Mouse (Mus musculus) cerebellum, adult (tissue): ENCODE results near the gene Cbx8.

Experiments
- ATAC-seq: cut with Nextera tagmentation; 2 replicates; pipeline ENCODE4 v1.9.2; 2017; ENCODE audit warnings: mild to moderate bottlenecking, moderate library complexity, mixed read lengths; ENCODE audit not compliant: insufficient number of reproducible peaks, low FRiP score, low TSS enrichment

The Cbx8 gene

GRCm38 (mm10) chr11:119036447-119036846 is 4.3 kb downstream of the Cbx8 start:
- no peak for ATAC-seq

DNA sequence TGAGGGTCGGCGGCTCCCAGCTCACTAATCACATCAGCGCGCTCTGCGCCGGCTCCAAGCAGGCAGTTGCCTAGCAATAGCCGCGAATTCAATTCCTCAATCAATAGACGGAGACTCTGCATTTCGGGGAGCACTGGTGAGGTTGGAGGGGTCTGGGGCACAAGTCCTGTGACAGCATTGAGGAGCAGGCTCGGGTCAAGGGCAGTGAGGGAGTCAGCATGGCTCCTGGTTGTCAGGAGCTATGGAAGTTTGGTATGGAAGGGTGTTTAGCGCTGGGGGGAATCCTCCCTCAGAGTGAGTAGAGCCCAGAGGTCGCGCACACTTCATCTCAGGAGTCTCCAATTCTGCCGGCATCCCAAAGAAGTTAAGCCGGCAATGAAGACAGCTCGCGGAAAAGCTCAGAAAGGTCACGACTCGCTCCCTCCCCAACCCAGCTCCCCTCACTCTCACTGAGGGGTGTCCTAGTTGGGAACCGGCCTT is 5.0 kb downstream of the Cbx8 start:
- no peak for ATAC-seq

DNA sequence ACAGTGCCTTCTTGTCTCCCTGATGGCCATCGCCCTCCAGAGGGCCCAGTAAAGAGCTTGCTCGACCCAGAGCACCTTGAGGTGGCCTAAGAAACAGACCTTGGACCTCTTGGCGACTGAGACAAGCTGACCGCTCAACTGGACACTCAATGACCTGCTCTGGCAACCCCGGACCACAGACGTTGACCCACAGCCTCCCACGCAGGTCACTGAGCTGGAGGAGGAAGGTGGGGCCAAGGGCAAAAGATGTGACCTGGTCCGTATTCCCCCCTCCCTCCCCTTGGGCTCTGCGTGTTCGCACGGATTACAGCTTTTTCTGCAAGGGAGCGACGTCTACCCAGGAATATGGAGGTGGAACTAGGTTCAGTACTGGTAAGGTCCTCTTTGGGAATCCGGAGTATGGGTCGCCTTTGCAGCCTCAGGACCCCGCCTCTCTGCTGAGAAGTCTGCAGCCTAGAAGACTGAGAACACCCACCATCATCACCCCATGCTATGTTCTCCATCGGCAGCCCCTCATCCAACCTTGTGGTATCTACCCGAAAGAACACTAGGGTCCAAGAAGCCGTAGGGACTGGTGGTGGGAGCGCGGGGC is 5.6 kb downstream of the Cbx8 start:
- ATAC-seq: no peak

- ATAC-seq: no peak
Observed at GRCm38 (mm10) chr11:119034635-119035034, 6.1 kb downstream of the Cbx8 start.

GRCm38 (mm10) chr11:119033874-119034558 is 6.8 kb downstream of the Cbx8 start:
- ATAC-seq: no peak

DNA sequence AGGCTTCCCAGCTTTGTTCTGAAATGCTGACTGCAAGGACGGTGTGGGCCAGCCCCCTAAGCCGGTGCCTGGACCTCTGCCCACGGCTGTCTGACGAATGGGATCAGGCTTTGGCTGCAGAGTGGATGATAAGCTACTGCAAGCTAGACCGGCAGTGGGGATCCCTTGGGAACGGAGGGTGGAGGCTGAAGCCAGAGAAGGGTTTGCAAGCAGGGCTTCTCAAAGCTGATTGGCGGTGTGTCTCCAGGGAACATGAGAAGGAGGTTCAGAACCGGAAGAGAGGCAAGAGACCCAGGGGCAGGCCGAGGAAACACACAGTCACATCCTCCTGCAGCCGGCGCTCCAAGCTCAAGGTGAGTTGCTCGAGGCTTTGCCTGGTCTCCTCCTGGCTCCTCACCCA is 14.6 kb downstream of the Cbx8 start:
- no peak for ATAC-seq

DNA sequence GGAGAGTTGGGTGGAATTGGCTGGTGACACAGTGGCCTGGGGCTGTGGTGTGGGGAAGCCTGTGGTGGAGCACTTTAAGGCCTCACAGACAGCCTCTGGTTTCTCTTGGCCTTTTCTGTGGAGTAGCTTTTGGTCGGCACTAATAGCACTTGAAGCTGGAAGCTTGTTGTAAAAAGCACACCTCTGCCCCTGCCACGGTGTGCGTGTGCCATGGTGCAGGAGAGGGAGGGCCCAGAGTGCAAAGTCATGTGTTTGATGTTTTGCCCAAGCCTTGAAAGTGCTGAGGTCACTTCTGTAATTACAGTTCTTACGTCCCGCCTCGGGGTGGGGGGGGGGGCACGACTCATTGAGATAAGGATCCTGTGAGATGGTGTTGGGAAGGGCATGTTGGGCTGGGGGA is 16.5 kb downstream of the Cbx8 start:
- ATAC-seq: no peak

- ATAC-seq: peak; percentile 17; the same call in 1 of the 2 replicates
Observed at GRCm38 (mm10) chr11:119023616-119023980, 17.2 kb downstream of the Cbx8 start.

DNA sequence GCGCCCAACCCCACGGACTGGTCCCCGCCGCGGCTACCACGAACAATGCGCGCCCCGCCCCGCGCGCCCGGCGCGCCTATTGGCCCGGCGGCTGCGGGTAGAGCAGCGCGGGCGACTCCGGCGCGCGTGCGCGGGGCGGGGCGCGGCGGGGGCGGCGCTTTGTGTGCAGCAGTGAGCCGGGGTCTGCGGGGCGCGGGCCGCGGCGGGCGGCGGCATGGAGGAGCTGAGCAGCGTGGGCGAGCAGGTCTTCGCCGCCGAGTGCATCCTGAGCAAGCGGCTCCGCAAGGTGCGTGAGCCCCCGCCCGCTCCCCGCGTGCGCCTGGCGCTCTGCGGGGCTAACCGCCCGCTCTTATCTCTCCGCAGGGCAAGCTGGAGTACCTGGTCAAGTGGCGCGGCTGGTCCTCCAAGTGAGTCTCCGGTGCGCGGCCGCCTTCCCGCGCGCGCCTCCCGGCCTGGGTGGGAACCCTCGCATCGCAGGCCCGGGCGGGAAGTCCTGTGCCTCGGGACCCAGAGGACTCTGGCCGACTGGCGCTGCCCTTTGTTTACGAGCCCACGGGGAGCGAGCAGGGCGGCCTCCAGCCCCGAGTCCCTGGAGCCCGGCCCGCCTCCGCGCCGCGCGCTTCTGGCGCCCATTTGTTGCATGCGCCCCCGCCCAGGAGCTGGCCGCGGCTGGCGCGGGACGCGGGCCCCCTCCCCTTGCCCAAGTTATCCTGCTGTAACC is 17.7 kb downstream of the Cbx8 start, which contains the start of gene Cbx2:
Gene Cbx2 (plus strand): TSS at position 68 of the 721 bp plus-strand sequence.
- peak; percentile 85; the same call in 1 of the 2 replicates for ATAC-seq

- no peak; the same call in 1 of the 2 replicates for ATAC-seq
Observed at GRCm38 (mm10) chr11:119022068-119022894, 18.5 kb downstream of the Cbx8 start.

DNA sequence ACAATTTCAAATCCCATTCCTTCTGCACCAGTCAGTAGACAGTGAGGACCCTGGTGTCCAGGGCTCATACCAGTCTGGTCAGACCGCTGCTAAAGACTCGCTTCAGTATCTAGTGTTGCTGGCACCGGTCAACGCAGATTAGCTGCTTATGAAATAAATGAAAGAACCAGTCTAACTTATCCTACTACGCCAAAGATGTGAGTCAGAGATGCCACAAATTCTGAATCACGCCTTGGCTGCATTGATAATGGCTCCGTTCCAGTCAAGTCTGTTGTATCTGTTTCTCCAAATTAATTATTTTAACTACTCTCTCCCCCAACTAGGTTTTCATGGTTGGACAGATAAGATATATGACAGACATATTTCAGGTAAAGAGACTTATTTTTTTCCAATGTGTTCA is 19.6 kb downstream of the Cbx8 start:
- ATAC-seq: no peak

DNA sequence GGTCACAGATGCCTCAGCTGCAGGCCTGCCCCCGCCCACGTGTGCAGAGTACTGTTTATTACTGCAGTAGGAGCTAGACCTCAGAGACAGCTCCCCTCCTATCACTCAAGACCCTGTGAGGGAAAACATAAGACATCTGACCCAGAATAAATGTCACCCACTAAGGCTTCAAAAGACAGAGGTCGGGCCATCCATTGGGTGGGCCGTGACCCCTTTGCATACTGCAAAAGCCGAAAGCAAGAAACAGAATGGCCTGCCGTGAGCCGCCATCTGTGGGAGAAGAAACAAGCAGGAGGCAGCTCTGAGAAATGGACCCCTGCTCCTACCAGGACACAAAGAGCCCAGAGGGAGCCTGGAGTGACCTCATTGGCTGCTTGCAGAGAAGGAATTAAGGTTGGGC is 23.3 kb downstream of the Cbx8 start:
- ATAC-seq: no peak

- ATAC-seq: no peak
Observed at GRCm38 (mm10) chr11:119014455-119014854, 26.3 kb downstream of the Cbx8 start.

DNA sequence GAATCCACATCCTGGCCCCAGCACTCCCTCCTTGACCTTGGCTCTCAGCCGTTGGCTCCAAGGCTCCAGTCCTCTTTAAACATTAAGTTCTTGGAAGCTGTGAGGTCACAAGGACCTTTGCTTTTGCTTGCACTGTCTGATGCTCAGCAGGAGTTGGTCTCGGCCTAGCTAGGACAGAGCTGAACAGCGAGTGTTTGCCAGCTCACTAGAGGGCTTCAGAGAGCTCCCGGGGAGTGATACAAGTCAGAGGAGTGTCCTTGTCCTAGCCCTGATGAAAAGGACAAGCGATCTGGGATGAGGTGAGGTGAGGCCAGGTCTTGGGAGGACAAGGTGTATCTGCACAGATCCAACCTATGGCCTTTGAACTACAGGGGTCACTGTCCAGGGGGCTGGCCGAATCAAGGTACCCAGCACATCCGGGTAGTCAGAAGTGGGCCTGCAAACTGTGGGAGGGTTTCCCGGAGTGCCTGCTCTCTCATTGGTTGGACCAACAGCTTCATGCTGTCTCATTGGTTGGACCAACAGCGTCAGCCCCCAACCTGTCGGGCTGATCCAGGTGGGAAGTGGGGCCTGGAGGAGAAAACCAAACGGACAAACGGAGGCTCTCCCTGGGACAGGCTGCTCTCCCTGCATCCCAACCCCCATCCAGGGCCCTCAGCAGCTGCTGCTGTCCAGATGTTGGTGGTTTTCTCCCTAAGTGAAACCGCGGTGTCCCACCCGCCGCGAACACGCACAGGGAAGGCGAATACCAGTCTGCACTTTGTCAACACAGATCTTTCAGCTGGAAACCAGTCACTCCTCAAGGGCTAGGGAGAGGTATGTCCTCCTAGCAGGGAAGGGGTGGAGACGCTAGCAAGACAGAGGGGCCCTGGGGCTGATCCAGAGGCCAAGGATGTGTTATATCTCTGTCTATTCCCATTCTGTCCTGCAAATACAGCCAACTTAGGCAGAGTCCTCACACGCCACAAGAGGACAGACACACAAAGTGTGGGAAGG is 33.0 kb downstream of the Cbx8 start:
- no peak for ATAC-seq

DNA sequence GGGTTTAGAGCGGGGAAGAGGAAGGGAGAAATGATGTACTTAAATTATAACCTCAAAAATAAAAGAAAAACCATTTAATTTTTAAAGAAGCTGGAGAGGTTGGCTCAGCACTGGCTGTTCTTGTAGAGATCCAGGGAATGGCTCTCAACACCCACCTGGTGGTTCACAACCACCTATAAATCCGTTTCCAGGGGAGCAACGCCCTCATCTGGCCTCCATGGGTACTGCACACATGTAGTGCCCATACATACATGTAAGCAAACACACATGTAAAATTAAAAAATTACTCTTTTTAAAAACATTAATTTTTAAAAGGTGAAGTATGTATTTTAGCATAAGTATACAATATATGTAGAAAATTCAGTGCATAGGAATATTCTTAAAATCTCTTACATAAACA is 34.3 kb downstream of the Cbx8 start:
- no peak for ATAC-seq

DNA sequence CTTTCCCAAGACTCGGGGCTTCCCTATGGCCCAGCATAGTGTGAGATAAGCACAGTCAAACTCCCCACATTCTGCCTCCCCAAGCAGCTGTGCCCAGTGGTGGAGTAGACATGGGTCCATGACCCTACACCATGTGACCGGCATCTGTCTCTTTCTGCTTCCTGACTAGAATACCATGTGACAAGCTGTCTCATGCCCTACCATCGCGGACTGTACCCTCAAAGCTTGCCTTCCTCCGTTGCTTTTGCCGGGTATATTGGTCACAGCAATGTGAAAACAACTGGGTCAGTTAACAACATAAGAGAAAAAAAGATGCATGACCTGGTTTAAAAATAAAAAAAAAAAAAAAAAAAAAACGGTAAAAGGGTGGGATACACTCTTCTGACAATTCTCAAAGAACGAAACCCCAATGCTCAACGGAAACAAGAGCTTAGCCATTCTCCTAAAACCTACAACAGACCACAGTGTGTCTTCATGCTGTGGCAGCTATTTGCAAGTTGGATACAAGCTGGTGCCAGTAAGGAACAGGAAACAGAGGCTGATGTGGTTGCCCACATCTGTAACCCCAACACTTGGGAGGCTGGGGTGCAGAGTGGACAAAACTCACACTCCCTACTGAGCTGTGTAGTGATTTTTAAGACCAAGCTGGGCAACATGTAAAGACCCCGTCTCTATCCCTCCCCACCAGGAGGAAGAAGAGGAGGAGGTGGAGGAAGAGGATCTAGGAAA is 35.1 kb downstream of the Cbx8 start:
- ATAC-seq: no peak

DNA sequence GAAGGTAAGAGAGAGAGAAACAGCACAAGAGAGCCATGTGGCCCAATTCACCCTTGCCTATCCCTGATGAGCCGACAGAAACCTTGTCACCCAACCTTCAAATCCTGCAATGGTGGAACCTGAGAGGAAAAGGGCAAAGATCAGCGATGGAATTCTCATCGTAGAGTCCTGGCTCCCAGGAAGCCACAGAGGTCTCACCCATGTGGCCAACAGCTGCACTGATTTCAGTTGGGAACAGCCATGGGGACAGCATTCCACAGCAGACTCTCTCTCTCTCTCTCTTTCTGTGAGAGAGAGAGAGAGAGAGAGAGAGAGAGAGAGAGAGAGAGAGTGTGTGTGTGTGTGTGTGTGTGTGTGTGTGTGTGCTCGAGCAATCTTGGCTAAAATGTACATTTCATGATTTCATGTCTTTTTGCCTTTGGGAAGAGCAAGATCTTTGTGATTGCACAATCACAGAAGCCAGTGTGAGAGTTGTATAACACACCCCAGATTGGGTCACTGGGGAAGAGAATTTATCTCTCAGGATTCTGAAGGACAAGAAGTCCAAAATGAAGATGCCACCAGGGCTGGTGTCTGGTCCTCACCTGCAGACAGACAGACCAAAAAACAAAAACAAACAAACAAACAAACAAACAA is 39.2 kb downstream of the Cbx8 start:
- ATAC-seq: no peak

DNA sequence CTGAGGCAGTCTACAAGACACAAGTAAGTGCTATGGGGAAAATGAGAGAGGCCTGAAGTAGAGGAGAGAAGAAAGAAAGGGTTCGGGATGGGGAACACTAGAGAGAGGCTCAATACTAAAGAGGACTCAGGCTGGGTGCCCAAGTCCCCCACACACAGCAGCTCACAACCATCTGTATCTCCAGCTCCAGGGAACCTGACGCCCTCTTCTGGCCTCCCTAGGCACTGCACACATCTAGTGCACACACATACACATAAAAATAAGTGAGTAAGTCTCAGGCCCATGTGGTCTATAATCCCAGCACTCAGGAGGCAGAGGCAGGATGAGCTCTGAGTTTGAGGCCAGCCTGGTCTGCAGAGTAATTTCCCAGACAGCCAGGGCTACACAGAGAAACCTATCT is 39.9 kb downstream of the Cbx8 start:
- no peak for ATAC-seq
